Mouse (Mus musculus) testis, postnatal 14 days (tissue): ENCODE results near the gene Sirt6.
"Not testable (repeated sequence)": the region's sequence is repeated elsewhere in the genome, so short reads cannot be mapped to it uniquely, and the experiment has no call there.

ENCODE experiments used
- DNase-seq: peaks from one replicate; pipeline ENCODE4 v3.0.0; 2021; ENCODE audit warnings: low spot score

The Sirt6 gene

DNA sequence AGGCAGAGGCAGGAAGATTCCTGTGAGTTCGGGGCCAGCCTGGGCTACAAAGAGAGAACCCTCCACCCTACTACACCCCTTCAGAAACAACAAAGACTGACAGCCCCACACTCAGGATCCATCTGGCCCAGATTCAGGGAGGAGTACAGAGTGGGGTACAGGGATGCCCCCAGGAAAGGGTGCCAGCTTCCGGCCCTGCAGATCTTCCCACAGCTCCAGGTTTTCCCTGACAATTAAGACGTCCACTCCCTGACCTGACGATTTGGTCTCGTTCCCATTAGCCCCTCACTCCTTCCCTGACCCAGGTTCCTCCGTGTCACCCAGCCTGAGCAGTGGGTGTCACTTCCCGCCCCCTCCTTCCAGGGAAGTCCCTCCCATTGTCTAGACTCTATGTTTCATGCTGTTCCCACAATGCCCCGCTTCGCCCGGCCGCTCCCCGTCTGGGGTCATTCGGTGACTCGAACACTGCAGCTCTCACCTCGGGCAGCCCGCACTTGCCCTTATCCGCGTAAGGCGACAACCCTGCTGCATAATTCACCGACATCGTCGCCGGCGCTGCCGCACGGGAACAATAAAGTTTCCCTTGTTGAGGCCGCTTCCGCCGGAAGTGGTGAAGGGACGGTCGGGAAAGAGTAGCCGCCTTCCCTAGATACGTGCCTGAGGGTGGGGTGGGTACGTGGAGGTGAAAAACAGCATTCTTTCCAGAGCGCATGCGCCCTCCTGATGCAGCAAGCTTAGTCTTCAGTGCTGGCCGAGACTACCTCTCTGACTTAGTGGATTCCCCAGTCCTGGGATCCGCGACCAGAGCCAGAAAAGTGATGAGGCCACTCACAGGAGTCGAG lies at the start of gene Sirt6:
Gene Sirt6, minus strand, starts transcription at position 804 of the 842 bp plus-strand sequence.
- DNase-seq: peak; percentile 92

- DNase-seq: no peak
Observed at GRCm38 (mm10) chr10:81656174-81656573, 28.6 kb upstream of the Sirt6 start.

- no peak for DNase-seq
Observed at GRCm38 (mm10) chr10:81655178-81655577, 27.6 kb upstream of the Sirt6 start.

- DNase-seq: peak; percentile 86
Observed at GRCm38 (mm10) chr10:81648803-81649775, 21.5 kb upstream of the Sirt6 start, which contains the start of gene Gm10778. Gm10778 (plus strand) TSS chr10:81649059.

DNA sequence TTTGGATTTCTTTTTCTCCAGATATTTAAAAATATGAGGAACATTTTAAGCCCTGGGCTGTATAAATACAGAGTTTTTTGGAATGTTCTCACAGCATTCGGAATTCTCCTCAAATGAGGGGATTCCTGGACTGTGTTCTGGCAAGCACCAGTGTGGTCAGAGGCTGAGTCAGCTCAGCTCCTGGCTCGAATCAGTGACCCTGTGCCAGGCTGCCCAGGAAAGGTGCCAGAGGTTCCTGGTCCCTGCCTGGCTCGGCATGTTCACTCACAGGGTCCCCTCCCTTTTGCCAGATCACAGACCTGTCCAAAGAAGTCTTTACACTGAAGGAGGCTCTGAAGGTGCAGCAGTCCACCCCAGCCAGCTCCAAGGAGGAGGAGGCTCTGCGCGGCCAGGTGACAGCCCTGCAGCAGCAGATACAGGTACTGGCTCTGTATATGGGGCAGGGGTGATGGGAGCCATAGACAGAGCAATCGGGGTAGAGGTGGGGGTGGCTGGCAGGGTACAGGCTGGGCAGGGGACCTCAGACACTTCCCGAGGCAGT lies 18.5 kb upstream of the Sirt6 start:
- DNase-seq: peak; percentile 9

- peak; percentile 2 for DNase-seq
Observed at GRCm38 (mm10) chr10:81645391-81645790, 17.8 kb upstream of the Sirt6 start.

DNA sequence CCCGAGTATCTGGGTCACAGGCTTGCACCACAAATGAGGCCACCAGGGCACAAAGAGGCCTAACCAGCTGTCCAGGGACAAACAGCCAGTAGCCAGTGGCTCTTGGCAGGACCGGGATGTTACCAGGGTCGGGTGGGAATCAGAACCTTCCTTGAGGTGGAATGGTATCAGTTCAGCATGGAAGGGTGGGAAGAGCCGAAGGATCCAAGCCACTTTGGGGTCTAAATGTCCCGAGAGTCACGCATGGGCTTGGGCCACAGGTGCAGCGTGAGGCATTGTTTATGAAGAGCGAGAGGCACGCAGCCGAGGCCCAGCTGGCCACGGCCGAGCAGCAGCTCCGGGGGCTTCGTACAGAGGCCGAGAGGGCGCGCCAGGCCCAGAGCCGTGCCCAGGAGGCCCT lies 17.1 kb upstream of the Sirt6 start:
- DNase-seq: peak; percentile 9

DNA sequence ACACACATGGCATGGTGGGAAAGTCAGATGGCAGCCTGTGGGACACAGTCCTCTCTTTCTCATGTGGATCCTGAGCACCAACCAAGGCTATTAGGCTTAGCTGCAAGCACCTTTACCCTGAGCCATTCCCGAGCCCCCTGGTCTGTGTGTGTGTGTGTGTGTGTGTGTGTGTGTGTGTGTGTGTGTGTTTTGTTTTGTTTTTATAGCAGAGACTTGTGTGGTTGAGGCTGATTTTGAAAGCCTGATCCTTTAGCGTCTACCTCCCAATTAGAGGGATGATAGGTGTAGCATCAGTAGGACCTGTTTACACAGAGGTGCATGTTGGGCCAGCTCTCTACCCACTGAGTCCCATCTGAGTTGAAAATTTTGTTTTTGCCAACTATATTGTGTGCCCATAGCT lies 16.6 kb upstream of the Sirt6 start:
- peak; percentile 2 for DNase-seq

GRCm38 (mm10) chr10:81643449-81644055 lies 16.0 kb upstream of the Sirt6 start:
- DNase-seq: peak; percentile 95

- no peak for DNase-seq
Observed at GRCm38 (mm10) chr10:81642648-81643448, 15.3 kb upstream of the Sirt6 start.

DNA sequence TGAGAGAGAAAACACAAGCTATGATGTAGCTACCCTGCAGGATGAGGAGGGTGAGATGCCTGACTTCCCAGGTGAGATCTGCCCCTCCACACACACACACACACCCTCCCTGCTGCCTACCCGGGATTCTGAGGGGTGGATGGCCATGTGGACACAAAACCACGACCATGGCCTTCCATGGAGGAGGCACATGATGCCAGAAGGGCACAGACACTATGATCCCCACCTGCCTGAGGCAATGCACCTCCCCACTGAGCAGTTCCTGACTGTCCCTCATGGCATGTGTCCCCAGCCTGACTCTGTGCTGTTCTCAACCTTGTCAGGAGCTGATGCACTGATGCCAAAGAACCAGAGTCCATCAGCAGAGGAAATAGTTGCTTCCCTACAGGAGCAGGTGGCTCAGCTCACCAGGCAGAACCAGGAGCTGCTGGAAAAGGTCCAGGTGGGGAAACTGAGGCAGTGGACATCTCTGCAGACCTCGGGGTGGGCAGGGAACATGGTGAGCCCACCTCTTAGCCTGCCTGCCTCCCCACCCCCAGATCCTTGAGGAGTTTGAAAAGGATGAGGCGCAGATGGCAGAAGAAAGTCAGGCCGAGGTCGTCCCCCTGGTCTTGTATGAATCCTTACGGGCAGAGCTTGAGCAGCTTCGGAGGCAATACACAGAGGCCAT lies 14.5 kb upstream of the Sirt6 start:
- no peak for DNase-seq

GRCm38 (mm10) chr10:81641566-81641965 lies 14.0 kb upstream of the Sirt6 start:
- DNase-seq: no peak

DNA sequence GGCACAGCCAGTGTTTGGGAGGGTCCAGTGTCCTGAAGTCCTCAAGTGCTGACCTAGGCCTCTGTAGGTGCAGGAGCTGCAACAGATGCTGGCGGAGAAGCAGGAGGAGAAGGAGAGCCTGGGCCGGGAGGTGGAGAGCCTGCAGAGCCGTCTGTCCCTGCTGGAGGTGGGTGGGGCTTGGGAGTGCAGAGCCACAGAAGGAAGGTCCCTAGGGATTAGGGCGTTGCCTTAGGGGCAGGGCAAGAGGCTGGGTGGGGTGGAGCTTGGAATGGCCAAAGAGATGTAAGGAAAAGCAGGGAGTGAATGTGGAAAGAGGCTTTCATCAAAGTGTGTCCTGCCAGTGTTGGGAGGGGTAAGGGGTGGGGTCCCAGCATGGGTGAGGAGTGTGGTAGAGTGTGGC lies 13.2 kb upstream of the Sirt6 start:
- DNase-seq: not testable (repeated sequence)

GRCm38 (mm10) chr10:81638101-81638500 lies 10.5 kb upstream of the Sirt6 start:
- no peak for DNase-seq

- DNase-seq: no peak
Observed at GRCm38 (mm10) chr10:81636338-81636737, 8.7 kb upstream of the Sirt6 start.

GRCm38 (mm10) chr10:81633253-81634099 lies 5.9 kb upstream of the Sirt6 start:
- peak; percentile 87 for DNase-seq

DNA sequence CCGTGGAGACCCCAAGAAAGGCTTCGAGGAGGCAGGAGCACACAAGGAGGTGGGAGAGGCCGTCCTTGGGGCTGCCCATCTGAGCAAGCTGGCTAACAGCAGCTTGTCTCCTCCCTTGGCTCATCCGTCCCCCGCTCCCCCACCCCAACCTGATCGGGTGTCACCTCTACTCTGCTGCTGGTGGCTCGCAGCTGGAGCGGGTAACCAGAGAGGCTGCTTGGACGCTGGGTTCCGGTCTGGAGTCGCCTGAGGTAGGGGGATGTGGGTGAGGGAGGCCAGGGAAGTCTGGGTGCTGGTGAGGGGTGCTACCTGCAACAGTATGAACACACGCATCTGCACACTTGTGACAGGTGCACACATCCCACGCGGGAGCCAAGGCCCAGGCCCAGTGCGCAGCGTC lies 793 bp upstream of the Sirt6 start, which contains the start of gene Ankrd24:
Gene Ankrd24, plus strand, starts transcription at position 151 of the 400 bp plus-strand sequence.
- no peak for DNase-seq

DNA sequence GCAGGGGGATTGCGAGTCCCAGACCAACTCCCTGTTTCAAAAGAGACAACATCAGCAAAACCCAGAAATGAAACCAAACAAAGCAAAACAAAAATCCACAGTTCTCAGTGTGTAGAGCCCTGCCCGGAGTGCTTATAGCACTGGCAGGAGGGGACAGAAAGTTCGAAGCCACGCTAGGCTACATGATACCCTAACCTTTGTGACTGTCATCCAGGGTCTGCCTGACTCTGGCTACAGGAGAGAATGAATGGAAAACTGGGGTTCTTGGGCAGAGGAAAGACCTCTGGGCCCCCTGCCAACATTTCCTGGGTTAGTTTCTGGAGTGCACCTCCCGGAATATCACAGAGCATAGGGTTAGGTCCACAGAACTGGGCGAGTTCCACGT lies 231 bp upstream of the Sirt6 start:
- DNase-seq: no peak
